Mouse (Mus musculus) heart, embryonic 11.5 days (tissue): ENCODE data around the gene Tmem185b. TPM values are rescaled to one million over a fixed set of nuclear protein-coding genes. Genes with fewer than 3 reads are reported as not detected.
A peak's percentile ranks its signal among the peaks of the same experiment; 100 is the strongest.

Experiments
- ATAC-seq: fragments of 200-750 bp; cut with Nextera tagmentation; replicated peaks from 2 replicates; pipeline ENCODE4 v1.8.0; 2017; ENCODE audit warnings: moderate library complexity; ENCODE audit not compliant: insufficient number of reproducible peaks, low FRiP score, low TSS enrichment
- H3K27ac ChIP-seq: fragments of 300-500 bp; sonication (generic); 2 replicates; pipeline ENCODE4 v1.5.1; 2014; ENCODE audit warnings: mild to moderate bottlenecking, low read depth, low read length
- H3K27me3 ChIP-seq: fragments of 300-500 bp; sonication (generic); 2 replicates; pipeline ENCODE4 v1.6.1; 2014; ENCODE audit warnings: mild to moderate bottlenecking, low read length, mixed read lengths; ENCODE audit not compliant: control insufficient read depth, insufficient read depth
- H3K36me3 ChIP-seq: fragments of 300-500 bp; sonication (generic); 2 replicates; pipeline ENCODE4 v1.6.1; 2014; ENCODE audit warnings: mild to moderate bottlenecking, low read length, moderate library complexity, mixed read lengths; ENCODE audit not compliant: control insufficient read depth, insufficient read depth
- H3K4me1 ChIP-seq: fragments of 300-500 bp; sonication (generic); 2 replicates; pipeline ENCODE4 v1.6.1; 2014; ENCODE audit warnings: low read length; ENCODE audit not compliant: control insufficient read depth, insufficient read depth
- H3K4me2 ChIP-seq: fragments of 300-500 bp; sonication (generic); 2 replicates; pipeline ENCODE4 v1.6.1; 2014; ENCODE audit warnings: mild to moderate bottlenecking, moderate library complexity
- H3K4me3 ChIP-seq: fragments of 300-500 bp; sonication (generic); 2 replicates; pipeline ENCODE4 v1.5.1; 2014; ENCODE audit warnings: low read depth, low read length
- H3K9ac ChIP-seq: fragments of 300-500 bp; sonication (generic); 2 replicates; pipeline ENCODE4 v1.6.1; 2014; ENCODE audit warnings: mild to moderate bottlenecking, low read depth, low read length, moderate library complexity
- H3K9me3 ChIP-seq: fragments of 300-500 bp; sonication (generic); replicated peaks from 2 replicates; pipeline ENCODE4 v1.6.1; 2016; ENCODE audit warnings: low read length; ENCODE audit not compliant: control insufficient read depth
- WGBS: fragments of 180-500 bp; shearing (Covaris S2); extraction: QIAGEN DNeasy Blood & Tissue Kit; methylation state at CpG from one replicate; pipeline ENCODE4 v1.1.7; 2014; ENCODE audit not compliant: insufficient replicate concordance; 5-methylcytosine and 5-hydroxymethylcytosine counted together
- polyA plus RNA-seq: library from polyadenylated mRNA; unstranded; fragments of >200 nt; fragmentation: Nextera tagmentation; extraction: Ambion mirVana; gene quantifications from 2 replicates; pipeline ENCODE4 v1.2.1, GENCODE M21; 2014

Gene Tmem185b
- polyA plus RNA-seq, 1 experiment from 2014 or later = 23.1 TPM

GRCm38 (mm10) chr1:119537651-119538050, 11.7 kb downstream of the Tmem185b start:
- Histone ChIP-seq H3K27ac (no peak overlapping the region), H3K4me1 (peaks cover 20% of the 10 kb centered on the region), H3K4me3 (no peak overlapping the region), H3K27me3 (no peaks in the 10 kb centered on the region), H3K4me2 (no peak overlapping the region), H3K9ac (no peak overlapping the region), H3K9me3 (no peaks in the 10 kb centered on the region), H3K36me3 (no peaks in the 10 kb centered on the region)
- ATAC-seq = no peak
- 81% methylated on average over 6 of the region's 6 CpGs for WGBS

- H3K4me2 ChIP-seq = no peak overlapping the region
- no peak for ATAC-seq
- 44% methylated on average over 2 of the region's 2 CpGs for WGBS
These were observed 13.3 kb downstream of the Tmem185b start for GRCm38 (mm10) chr1:119539252-119539651.

GRCm38 (mm10) chr1:119540836-119541557, 15.0 kb downstream of the Tmem185b start:
- 74% methylated on average over 9 of the region's 9 CpGs for WGBS
- ATAC-seq = no peak
- peak overlapping the region; percentile 24; the same call in 1 of the 2 replicates for H3K27ac ChIP-seq
- no peaks in the 10 kb centered on the region for H3K27me3 ChIP-seq
- no peaks in the 10 kb centered on the region for H3K9me3 ChIP-seq
- H3K9ac ChIP-seq = no peak overlapping the region
- no peak overlapping the region for H3K4me3 ChIP-seq
- H3K4me2 ChIP-seq = no peak overlapping the region
- no peaks in the 10 kb centered on the region for H3K36me3 ChIP-seq
- H3K4me1 ChIP-seq = peaks cover 34% of the 10 kb centered on the region

More at GRCm38 (mm10) chr1:119539252-119539651, 13.3 kb downstream of the Tmem185b start:
- Histone ChIP-seq H3K4me3 (no peak overlapping the region), H3K4me1 (peaks cover 20% of the 10 kb centered on the region), H3K36me3 (no peaks in the 10 kb centered on the region), H3K27ac (no peak overlapping the region), H3K27me3 (no peaks in the 10 kb centered on the region), H3K9ac (no peak overlapping the region), H3K9me3 (no peaks in the 10 kb centered on the region)

- Histone ChIP-seq H3K27me3 (no peaks in the 10 kb centered on the region), H3K9ac (no peak overlapping the region), H3K36me3 (no peaks in the 10 kb centered on the region), H3K9me3 (no peaks in the 10 kb centered on the region), H3K4me1 (peaks cover 31% of the 10 kb centered on the region), H3K4me2 (no peak overlapping the region), H3K27ac (0 out of 2 replicates have a peak overlapping the region, but pooled peaks have one; percentile 24), H3K4me3 (no peak overlapping the region)
- no peak for ATAC-seq
- 27% methylated on average over 3 of the region's 3 CpGs for WGBS
These were observed 15.6 kb downstream of the Tmem185b start for GRCm38 (mm10) chr1:119541570-119541969.

- Histone ChIP-seq H3K9me3 (no peaks in the 10 kb centered on the region), H3K27ac (no peak overlapping the region), H3K4me3 (no peak overlapping the region), H3K4me1 (peaks cover 29% of the 10 kb centered on the region), H3K4me2 (no peak overlapping the region), H3K9ac (no peak overlapping the region), H3K36me3 (no peaks in the 10 kb centered on the region), H3K27me3 (no peaks in the 10 kb centered on the region)
- 83% methylated on average over 6 of the region's 6 CpGs for WGBS
- ATAC-seq = no peak
These were observed 17.4 kb downstream of the Tmem185b start for GRCm38 (mm10) chr1:119543316-119543715.

GRCm38 (mm10) chr1:119544611-119545155, 18.7 kb downstream of the Tmem185b start:
- Histone ChIP-seq H3K27me3 (no peaks in the 10 kb centered on the region), H3K9ac (no peak overlapping the region), H3K27ac (peak overlapping the region; percentile 17; the same call in 1 of the 2 replicates), H3K4me3 (no peak overlapping the region), H3K4me1 (peaks cover 28% of the 10 kb centered on the region), H3K9me3 (no peaks in the 10 kb centered on the region), H3K36me3 (no peaks in the 10 kb centered on the region), H3K4me2 (no peak overlapping the region)
- ATAC-seq = no peak
- 69% methylated on average over 5 of the region's 5 CpGs for WGBS

- ATAC-seq = no peak
- H3K9me3 ChIP-seq = no peaks in the 10 kb centered on the region
- H3K27ac ChIP-seq = peak overlapping the region; percentile 17; the same call in 1 of the 2 replicates
- no peak overlapping the region for H3K9ac ChIP-seq
- no peaks in the 10 kb centered on the region for H3K27me3 ChIP-seq
- no peak overlapping the region for H3K4me3 ChIP-seq
- WGBS = 26% methylated on average over 2 of the region's 2 CpGs
- H3K4me1 ChIP-seq = peaks cover 28% of the 10 kb centered on the region
- no peak overlapping the region for H3K4me2 ChIP-seq
- H3K36me3 ChIP-seq = peaks cover 4% of the 10 kb centered on the region; the same call in 1 of the 2 replicates
These were observed 19.2 kb downstream of the Tmem185b start for GRCm38 (mm10) chr1:119545164-119545563.

GRCm38 (mm10) chr1:119545671-119546070, 19.7 kb downstream of the Tmem185b start:
- H3K4me2 ChIP-seq = no peak overlapping the region
- no peaks in the 10 kb centered on the region for H3K9me3 ChIP-seq
- H3K4me1 ChIP-seq = peaks cover 28% of the 10 kb centered on the region
- H3K27me3 ChIP-seq = no peaks in the 10 kb centered on the region
- WGBS = 55% methylated on average over 4 of the region's 4 CpGs
- no peak overlapping the region for H3K27ac ChIP-seq
- no peak for ATAC-seq
- H3K9ac ChIP-seq = no peak overlapping the region
- peaks cover 4% of the 10 kb centered on the region; the same call in 1 of the 2 replicates for H3K36me3 ChIP-seq
- H3K4me3 ChIP-seq = no peak overlapping the region
